Mouse (Mus musculus): ENCODE data around the gene Nutf2.

The Nutf2 gene

GRCm38 (mm10) chr8:105854715-105855216 is 5.6 kb upstream of the Nutf2 start, which contains the start of gene Thap11:
Gene Thap11 (plus strand): TSS chr8:105855132.
- peak; percentile 95 for DNase-seq (ENCODE audit: low read depth, low spot score)

- no peak for DNase-seq (ENCODE audit: low read depth, low spot score)
Measured at GRCm38 (mm10) chr8:105855248-105856167, 4.9 kb upstream of the Nutf2 start.

- no peak for DNase-seq (ENCODE audit: low read depth, low spot score)
Measured at GRCm38 (mm10) chr8:105856168-105856835, 4.1 kb upstream of the Nutf2 start.

GRCm38 (mm10) chr8:105858495-105858894 is 1.9 kb upstream of the Nutf2 start:
- DNase-seq (ENCODE audit: low read depth, low spot score): no peak

GRCm38 (mm10) chr8:105859314-105859713 is 1.1 kb upstream of the Nutf2 start:
- DNase-seq (ENCODE audit: low read depth, low spot score): no peak

- peak; percentile 63 for DNase-seq (ENCODE audit: low read depth, low spot score)
Measured at GRCm38 (mm10) chr8:105861951-105862350, 1.6 kb downstream of the Nutf2 start.

- DNase-seq (ENCODE audit: low read depth, low spot score): peak; percentile 51
Measured at GRCm38 (mm10) chr8:105866364-105867029, 6.1 kb downstream of the Nutf2 start.

- no peak for DNase-seq (ENCODE audit: low read depth, low spot score)
Measured at GRCm38 (mm10) chr8:105874301-105874700, 13.9 kb downstream of the Nutf2 start.

- DNase-seq (ENCODE audit: low read depth, low spot score): peak; percentile 89
Measured at GRCm38 (mm10) chr8:105880754-105881520, 20.6 kb downstream of the Nutf2 start, which contains the start of gene Edc4. Gene Edc4 (plus strand): TSS chr8:105880881.

GRCm38 (mm10) chr8:105889756-105890465 is 29.5 kb downstream of the Nutf2 start:
- DNase-seq (ENCODE audit: low read depth, low spot score): no peak

GRCm38 (mm10) chr8:105890870-105891269 is 30.5 kb downstream of the Nutf2 start:
- DNase-seq (ENCODE audit: low read depth, low spot score): no peak

- peak; percentile 63 for DNase-seq (ENCODE audit: low read depth, low spot score)
Measured at GRCm38 (mm10) chr8:105892432-105892831, 32.1 kb downstream of the Nutf2 start.

- DNase-seq (ENCODE audit: low read depth, low spot score): peak; percentile 86
Measured at GRCm38 (mm10) chr8:105893339-105893738, 33.0 kb downstream of the Nutf2 start, which contains the start of gene Nrn1l. Gene Nrn1l (plus strand): TSS chr8:105893567.

GRCm38 (mm10) chr8:105897801-105898480 is 37.6 kb downstream of the Nutf2 start:
- no peak for DNase-seq (ENCODE audit: low read depth, low spot score)

GRCm38 (mm10) chr8:105900180-105900940 is 40.0 kb downstream of the Nutf2 start, which contains the start of gene Pskh1:
Gene Pskh1 (plus strand): TSS chr8:105900441.
- DNase-seq (ENCODE audit: low read depth, low spot score): peak; percentile 96

GRCm38 (mm10) chr8:105900941-105901616 is 40.7 kb downstream of the Nutf2 start:
- no peak for DNase-seq (ENCODE audit: low read depth, low spot score)

GRCm38 (mm10) chr8:105919390-105919789 is 59.0 kb downstream of the Nutf2 start:
- DNase-seq (ENCODE audit: low read depth, low spot score): no peak

- DNase-seq (ENCODE audit: low read depth, low spot score): no peak
Measured at GRCm38 (mm10) chr8:105925123-105925522, 64.7 kb downstream of the Nutf2 start.
